Mouse (Mus musculus) embryo, embryonic 9.5 days (tissue): Measurements from ENCODE around the gene Dhx34.

ENCODE experiments used
- DNase-seq: peaks from one replicate; pipeline ENCODE4 v3.0.0-alpha.2; 2017; ENCODE audit errors: extremely low spot score

Dhx34 gene

DNA sequence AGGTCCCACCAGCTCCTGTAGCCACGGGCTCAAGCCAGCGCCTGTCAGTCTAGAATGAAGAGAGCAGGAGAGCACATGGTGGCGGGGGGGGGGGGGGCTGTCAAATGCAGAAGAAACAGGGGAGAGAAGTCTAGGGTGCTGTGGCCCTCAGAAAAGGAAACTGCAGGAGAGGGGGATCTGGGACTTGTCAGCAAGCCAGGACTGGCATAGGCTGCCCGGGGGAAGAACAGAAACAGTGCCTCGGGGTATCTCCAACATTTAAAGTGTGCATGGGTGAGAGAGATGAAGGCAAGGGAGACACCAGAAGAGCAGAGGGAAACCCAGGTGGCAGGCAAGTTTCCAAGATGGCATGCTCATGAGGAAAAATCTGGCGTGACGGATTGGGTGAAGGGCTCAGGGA is 59.8 kb downstream of the Dhx34 start:
- DNase-seq = no peak

GRCm38 (mm10) chr7:16161302-16161701 is 60.5 kb downstream of the Dhx34 start:
- no peak for DNase-seq

DNA sequence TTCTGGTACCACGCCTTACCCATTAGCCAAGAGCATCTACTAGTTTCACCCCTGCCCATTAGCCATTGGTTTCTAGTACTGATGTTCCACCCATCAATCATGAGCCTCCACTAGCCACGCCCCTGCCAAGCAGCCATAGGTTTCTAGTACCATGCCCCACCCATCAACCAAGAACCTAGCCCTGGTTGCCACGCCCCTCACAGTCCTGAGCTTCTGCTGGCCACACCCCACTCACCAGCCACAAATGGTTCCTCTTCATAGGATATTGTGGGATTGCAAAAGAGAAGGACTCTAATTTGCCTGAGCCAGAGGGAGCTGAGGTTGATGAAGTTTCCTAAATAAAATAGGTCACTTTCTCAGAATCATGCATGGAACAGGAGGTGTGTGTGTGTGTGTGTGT is 61.1 kb downstream of the Dhx34 start:
- no peak for DNase-seq

DNA sequence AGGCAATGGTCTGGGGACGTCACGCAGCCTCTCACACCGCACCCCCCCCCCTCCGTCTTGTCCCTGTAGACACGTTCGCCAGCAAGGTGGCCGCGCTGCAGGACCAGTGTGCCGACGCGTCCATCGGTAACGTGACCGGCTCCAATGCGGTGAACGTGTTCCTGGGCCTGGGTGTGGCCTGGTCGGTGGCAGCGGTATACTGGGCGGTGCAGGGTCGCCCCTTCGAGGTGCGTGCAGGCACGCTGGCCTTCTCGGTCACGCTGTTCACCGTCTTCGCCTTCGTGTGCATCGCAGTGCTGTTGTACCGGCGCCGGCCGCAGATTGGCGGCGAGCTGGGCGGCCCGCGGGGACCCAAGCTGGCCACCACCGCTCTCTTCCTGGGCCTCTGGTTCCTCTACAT is 63.1 kb downstream of the Dhx34 start:
- peak; percentile 20 for DNase-seq

GRCm38 (mm10) chr7:16156105-16156714 is 65.6 kb downstream of the Dhx34 start:
- DNase-seq = no peak

DNA sequence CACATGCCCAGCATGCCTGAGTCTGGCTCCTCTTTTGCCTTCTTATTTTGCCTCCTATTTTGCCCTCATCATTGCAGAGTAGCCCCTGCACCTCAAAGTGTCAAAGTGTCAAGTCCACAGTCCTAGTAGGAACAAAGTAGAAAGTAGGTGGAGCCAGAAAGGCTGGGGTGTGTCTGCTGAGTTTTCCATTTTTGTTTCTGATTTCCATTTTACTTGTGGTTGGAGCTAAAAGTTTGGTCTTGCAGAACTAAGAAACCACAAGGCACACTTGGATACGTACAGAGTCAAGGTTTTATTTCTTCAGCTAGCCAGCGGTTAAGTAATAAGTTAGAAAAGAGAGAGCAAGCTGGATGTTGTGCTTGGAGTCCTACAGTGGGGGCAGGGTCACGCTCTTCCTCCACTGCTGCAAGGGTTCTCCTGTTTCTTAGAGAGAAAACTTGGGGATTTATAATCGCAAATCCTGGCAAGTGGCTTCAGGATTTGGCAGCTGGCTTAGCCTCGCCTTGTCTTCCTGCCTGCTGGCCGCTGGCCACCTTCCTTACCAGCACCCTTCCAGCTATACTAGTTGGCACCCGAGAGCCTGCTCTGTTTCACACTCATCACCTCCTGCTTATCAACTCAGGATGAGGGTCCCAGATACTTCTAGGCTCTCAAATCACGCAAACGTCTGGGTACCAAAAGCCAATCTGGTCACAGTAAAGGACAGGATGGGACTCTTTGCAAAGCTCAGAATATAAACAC is 66.5 kb downstream of the Dhx34 start:
- DNase-seq = no peak

DNA sequence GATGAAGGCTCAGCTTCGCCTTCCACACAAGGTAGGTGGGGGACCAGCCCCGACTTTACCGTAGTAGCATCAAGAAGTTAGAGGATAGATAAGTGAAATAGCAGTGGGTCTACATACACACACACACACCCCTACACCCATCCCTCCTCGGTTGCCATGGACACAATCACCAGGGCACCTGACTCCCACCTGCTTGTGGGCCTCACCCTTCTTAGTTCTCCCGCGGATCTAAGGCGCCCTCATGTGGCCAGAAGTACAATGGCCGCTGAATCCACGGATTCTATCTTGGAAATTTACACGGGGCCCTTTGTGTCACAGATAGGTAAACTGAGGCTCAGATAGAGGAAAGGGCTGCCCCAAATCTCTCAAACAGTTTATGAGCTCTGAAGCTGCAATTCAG is 68.3 kb downstream of the Dhx34 start:
- peak; percentile 54 for DNase-seq

GRCm38 (mm10) chr7:16150191-16151145 is 71.4 kb downstream of the Dhx34 start:
- DNase-seq = no peak

DNA sequence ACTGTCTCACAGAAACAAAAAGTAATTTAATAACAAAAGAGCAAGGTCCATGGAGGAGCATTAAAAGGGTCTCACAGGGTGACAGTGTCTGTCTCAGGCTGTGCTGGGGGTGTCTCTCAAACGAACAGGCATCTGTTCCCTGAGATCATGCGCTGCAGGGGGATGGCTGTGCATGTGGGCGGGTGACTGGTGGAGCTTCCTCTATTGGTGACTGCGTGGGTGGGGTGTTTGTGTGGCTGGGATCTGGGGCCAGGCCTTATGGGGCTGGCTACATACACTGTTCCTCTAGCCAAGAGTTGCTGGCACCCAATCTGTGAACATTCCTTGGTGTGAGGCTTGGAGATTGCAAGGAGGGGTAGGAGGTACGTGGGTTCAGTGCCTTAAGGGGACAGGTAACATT is 72.6 kb downstream of the Dhx34 start:
- no peak for DNase-seq

GRCm38 (mm10) chr7:16147643-16148042 is 74.2 kb downstream of the Dhx34 start:
- peak; percentile 65 for DNase-seq
